Mouse (Mus musculus): ENCODE results near the gene 2200002D01Rik.
A peak's percentile ranks its signal among the peaks of the same experiment; 100 is the strongest.

GRCm38 (mm10) chr7:29295861-29296647 lies 47.8 kb upstream of the 2200002D01Rik start:
- TF ChIP-seq POLR2A (IDR thresholded peaks at IDR 0.05; ENCODE audit: borderline replicate concordance, extremely low read depth, low read depth, low read length) (peak; percentile 37; the same call in 1 of the 2 replicates), CTCF (IDR thresholded peaks at IDR 0.05; ENCODE audit: insufficient read depth, low read length) (no peak)

Data from lung, adult 2 months (tissue).